Mouse (Mus musculus) lung, embryonic 16.5 days (tissue): Measurements from ENCODE around the gene Fermt3. TPM values are rescaled to one million over a fixed set of nuclear protein-coding genes. Genes with fewer than 3 reads are reported as not detected.
"Not testable (repeated sequence)": the region's sequence is repeated elsewhere in the genome, so short reads cannot be mapped to it uniquely, and the experiment has no call there.

Experiments used
- ATAC-seq: fragments of 200-750 bp; cut with Nextera tagmentation; 2 replicates; pipeline ENCODE4 v1.8.0; 2017; ENCODE audit warnings: low read depth, mild to moderate bottlenecking, moderate library complexity
- H3K27ac ChIP-seq: fragments of 300-500 bp; sonication (generic); 2 replicates; pipeline ENCODE4 v1.5.1; 2014; ENCODE audit warnings: mild to moderate bottlenecking, control low read depth, low read length
- H3K27me3 ChIP-seq: fragments of 300-500 bp; sonication (generic); 2 replicates; pipeline ENCODE4 v1.6.1; 2014; ENCODE audit warnings: low read depth, low read length, mixed read lengths; ENCODE audit not compliant: control insufficient read depth, insufficient read depth
- H3K36me3 ChIP-seq: fragments of 300-500 bp; sonication (generic); 2 replicates; pipeline ENCODE4 v1.6.1; 2014; ENCODE audit warnings: low read length; ENCODE audit not compliant: control insufficient read depth, insufficient read depth
- H3K4me1 ChIP-seq: fragments of 300-500 bp; sonication (generic); replicated peaks from 2 replicates; pipeline ENCODE4 v1.6.1; 2014; ENCODE audit warnings: low read length, mixed read lengths; ENCODE audit not compliant: control insufficient read depth, insufficient read depth
- H3K4me2 ChIP-seq: fragments of 300-500 bp; sonication (generic); 2 replicates; pipeline ENCODE4 v1.6.1; 2014; ENCODE audit warnings: low read depth, low read length, control low read depth
- H3K4me3 ChIP-seq: fragments of 300-500 bp; sonication (generic); 2 replicates; pipeline ENCODE4 v1.5.1; 2014; ENCODE audit warnings: mild to moderate bottlenecking, low read length, control low read depth
- H3K9ac ChIP-seq: fragments of 300-500 bp; sonication (generic); 2 replicates; pipeline ENCODE4 v1.6.1; 2014; ENCODE audit warnings: low read length, control low read depth
- H3K9me3 ChIP-seq: fragments of 300-500 bp; sonication (generic); 2 replicates; pipeline ENCODE4 v1.6.1; 2016; ENCODE audit warnings: low read length; ENCODE audit not compliant: control insufficient read depth
- WGBS: fragments of 180-500 bp; shearing (Covaris S2); extraction: QIAGEN DNeasy Blood & Tissue Kit; methylation state at CpG from one replicate; pipeline ENCODE4 v1.1.7; 2014; 5-methylcytosine and 5-hydroxymethylcytosine counted together
- polyA plus RNA-seq: library from polyadenylated mRNA; unstranded; fragments of >200 nt; fragmentation: Nextera tagmentation; extraction: Ambion mirVana; gene quantifications from 2 replicates; pipeline ENCODE4 v1.2.1, GENCODE M21; 2015

The Fermt3 gene
- polyA plus RNA-seq, 1 experiment from 2014 or later, result 11.1 TPM

GRCm38 (mm10) chr19:6994489-6994888 is 24.8 kb downstream of the Fermt3 start:
- Histone ChIP-seq H3K4me1 (peaks cover 29% of the 10 kb centered on the region), H3K27ac (no peak overlapping the region), H3K4me2 (peak overlapping the region; percentile 80; the same call in 1 of the 2 replicates), H3K4me3 (no peak overlapping the region), H3K9me3 (no peaks in the 10 kb centered on the region), H3K36me3 (peaks cover 6% of the 10 kb centered on the region), H3K9ac (peak overlapping the region; percentile 82; the same call in 1 of the 2 replicates), H3K27me3 (no peaks in the 10 kb centered on the region)
- no peak for ATAC-seq
- WGBS, result 78% methylated on average over 8 of the region's 8 CpGs

GRCm38 (mm10) chr19:6994002-6994401 is 25.3 kb downstream of the Fermt3 start:
- Histone ChIP-seq H3K9me3 (no peaks in the 10 kb centered on the region), H3K4me1 (peaks cover 29% of the 10 kb centered on the region), H3K4me2 (no peak overlapping the region), H3K27me3 (no peaks in the 10 kb centered on the region), H3K4me3 (no peak overlapping the region), H3K27ac (no peak overlapping the region), H3K36me3 (peaks cover 1% of the 10 kb centered on the region), H3K9ac (no peak overlapping the region)
- ATAC-seq, result no peak
- 67% methylated on average over 8 of the region's 8 CpGs for WGBS

- peak overlapping the region; percentile 61 for H3K9ac ChIP-seq
- no peak for ATAC-seq
- H3K4me1 ChIP-seq, result peaks cover 31% of the 10 kb centered on the region
- 0 out of 2 replicates have a peak overlapping the region, but pooled peaks have one; percentile 29 for H3K27ac ChIP-seq
- WGBS, result 58% methylated on average over 14 of the region's 14 CpGs
- H3K4me2 ChIP-seq, result peak overlapping the region; percentile 98
- no peaks in the 10 kb centered on the region for H3K27me3 ChIP-seq
- peak overlapping the region; percentile 62 for H3K4me3 ChIP-seq
- no peaks in the 10 kb centered on the region for H3K9me3 ChIP-seq
- no peaks in the 10 kb centered on the region; the same call in 1 of the 2 replicates for H3K36me3 ChIP-seq
These were observed 26.1 kb downstream of the Fermt3 start for GRCm38 (mm10) chr19:6993011-6993770.

GRCm38 (mm10) chr19:6992011-6992858 is 27.0 kb downstream of the Fermt3 start, which contains the start of gene Dnajc4:
Gene Dnajc4, minus strand, starts transcription at chr19:6992572.
- Histone ChIP-seq H3K9me3 (no peaks in the 10 kb centered on the region), H3K4me2 (peak within 1 kb of the TSS; percentile 98), H3K4me1 (peaks cover 33% of the 10 kb centered on the region), H3K4me3 (peak within 1 kb of the TSS; percentile 62), H3K27ac (peak within 1 kb of the TSS; percentile 71; the same call in 1 of the 2 replicates), H3K27me3 (no peaks in the 10 kb centered on the region), H3K36me3 (no peaks in the 10 kb centered on the region), H3K9ac (peak within 1 kb of the TSS; percentile 79)
- 2% methylated on average over 37 of the region's 37 CpGs for WGBS
- ATAC-seq, result peak; percentile 94

- H3K27me3 ChIP-seq, H3K4me2 ChIP-seq, H3K27ac ChIP-seq, H3K36me3 ChIP-seq, ATAC-seq, H3K9me3 ChIP-seq, H3K9ac ChIP-seq, H3K4me3 ChIP-seq: not testable (repeated sequence)
- H3K4me1 ChIP-seq, result peaks cover 30% of the 10 kb centered on the region
- 94% methylated on average over 6 of the region's 6 CpGs for WGBS
These were observed 28.1 kb downstream of the Fermt3 start for GRCm38 (mm10) chr19:6991166-6991565.

GRCm38 (mm10) chr19:6990712-6991111 is 28.6 kb downstream of the Fermt3 start:
- WGBS, result 88% methylated on average over 6 of the region's 6 CpGs
- no peak for ATAC-seq
- H3K27me3 ChIP-seq, result no peaks in the 10 kb centered on the region
- H3K27ac ChIP-seq, result no peak overlapping the region
- H3K9me3 ChIP-seq, result no peaks in the 10 kb centered on the region
- H3K4me3 ChIP-seq, result no peak overlapping the region
- no peaks in the 10 kb centered on the region for H3K36me3 ChIP-seq
- no peak overlapping the region for H3K4me2 ChIP-seq
- peaks cover 33% of the 10 kb centered on the region for H3K4me1 ChIP-seq
- H3K9ac ChIP-seq, result no peak overlapping the region

GRCm38 (mm10) chr19:6989251-6989650 is 30.0 kb downstream of the Fermt3 start:
- no peaks in the 10 kb centered on the region for H3K27me3 ChIP-seq
- WGBS, result 77% methylated on average over 8 of the region's 8 CpGs
- H3K4me2 ChIP-seq, result no peak overlapping the region

GRCm38 (mm10) chr19:6987904-6988285 is 31.4 kb downstream of the Fermt3 start:
- WGBS, result 4% methylated on average over 8 of the region's 8 CpGs
- Histone ChIP-seq H3K9me3 (no peaks in the 10 kb centered on the region), H3K36me3 (peaks cover 11% of the 10 kb centered on the region), H3K4me2 (peak overlapping the region; percentile 67), H3K27ac (peak overlapping the region; percentile 74), H3K27me3 (no peaks in the 10 kb centered on the region), H3K4me3 (peak overlapping the region; percentile 86), H3K4me1 (peaks cover 16% of the 10 kb centered on the region), H3K9ac (peak overlapping the region; percentile 89)
- no peak; the same call in 1 of the 2 replicates for ATAC-seq

More at GRCm38 (mm10) chr19:6989251-6989650, 30.0 kb downstream of the Fermt3 start:
- Histone ChIP-seq H3K9me3 (no peaks in the 10 kb centered on the region), H3K36me3 (peaks cover 8% of the 10 kb centered on the region), H3K9ac (no peak overlapping the region), H3K4me1 (peaks cover 23% of the 10 kb centered on the region), H3K27ac (no peak overlapping the region), H3K4me3 (no peak overlapping the region)
- ATAC-seq, result no peak
